Mouse (Mus musculus): ENCODE results near the gene Vps33b. TPM values are rescaled to one million over a fixed set of nuclear protein-coding genes. Genes with fewer than 3 reads are reported as not detected.
A peak's percentile ranks its signal among the peaks of the same experiment; 100 is the strongest.
"Not testable (repeated sequence)": the region's sequence is repeated elsewhere in the genome, so short reads cannot be mapped to it uniquely, and the experiment has no call there.

Vps33b gene
- polyA plus RNA-seq, 1 experiment from 2014 or later, result 11.4 TPM

DNA sequence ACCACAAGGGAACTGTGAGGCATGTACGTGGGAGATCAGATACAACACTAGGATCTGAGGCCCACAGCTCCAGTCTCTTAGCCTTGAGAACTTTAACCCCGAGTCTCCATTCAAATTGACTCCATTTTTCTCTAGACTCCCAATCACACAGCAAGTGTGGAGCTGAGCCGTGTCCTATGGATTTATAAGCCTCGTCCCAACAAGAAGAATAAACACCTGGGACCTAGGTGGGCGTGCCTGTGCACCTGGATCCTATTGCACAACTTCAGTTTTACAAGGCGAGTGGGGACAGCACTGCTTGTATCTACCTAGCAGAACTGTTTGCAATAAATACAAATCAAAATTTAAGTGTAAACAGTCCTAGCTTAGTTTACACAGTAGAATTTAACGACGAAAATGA, 53.9 kb downstream of the Vps33b start:
- Histone ChIP-seq H3K36me3 (ENCODE audit: control insufficient read depth, insufficient read depth, low read length) (peaks cover 44% of the 10 kb centered on the region), H3K9me3 (ENCODE audit: control insufficient read depth, low read length) (no peaks in the 10 kb centered on the region), H3K4me2 (ENCODE audit: low read length) (peak overlapping the region; percentile 81), H3K9ac (ENCODE audit: low read length) (peak overlapping the region; percentile 82), H3K4me3 (ENCODE audit: control insufficient read depth in 1 of 2, insufficient read depth in 1 of 2, low read depth in 1 of 2, low read length in 2 of 2) (peak overlapping the region; percentile 68 to 76), H3K4me1 (ENCODE audit: control insufficient read depth in 2 of 2, insufficient read depth in 2 of 2, low read length in 2 of 2) (peaks cover 7 to 27% of the 10 kb centered on the region in 2 experiments; a peak in 3 of 4 replicates), H3K27me3 (ENCODE audit: control insufficient read depth, insufficient read depth, low read length) (no peaks in the 10 kb centered on the region), H3K27ac (replicated peaks in 1 of 2; ENCODE audit: control insufficient read depth in 1 of 2, insufficient read depth in 1 of 2, low read depth in 2 of 2, low read length in 2 of 2) (peak overlapping the region in 1 of 2 experiments; percentile 93; a peak in 3 of 4 replicates)
- WGBS, result 20% methylated on average over 8 of the region's 8 CpGs
- ATAC-seq (ENCODE audit: insufficient number of reproducible peaks, insufficient read depth, low FRiP score, low read depth), result no peak

DNA sequence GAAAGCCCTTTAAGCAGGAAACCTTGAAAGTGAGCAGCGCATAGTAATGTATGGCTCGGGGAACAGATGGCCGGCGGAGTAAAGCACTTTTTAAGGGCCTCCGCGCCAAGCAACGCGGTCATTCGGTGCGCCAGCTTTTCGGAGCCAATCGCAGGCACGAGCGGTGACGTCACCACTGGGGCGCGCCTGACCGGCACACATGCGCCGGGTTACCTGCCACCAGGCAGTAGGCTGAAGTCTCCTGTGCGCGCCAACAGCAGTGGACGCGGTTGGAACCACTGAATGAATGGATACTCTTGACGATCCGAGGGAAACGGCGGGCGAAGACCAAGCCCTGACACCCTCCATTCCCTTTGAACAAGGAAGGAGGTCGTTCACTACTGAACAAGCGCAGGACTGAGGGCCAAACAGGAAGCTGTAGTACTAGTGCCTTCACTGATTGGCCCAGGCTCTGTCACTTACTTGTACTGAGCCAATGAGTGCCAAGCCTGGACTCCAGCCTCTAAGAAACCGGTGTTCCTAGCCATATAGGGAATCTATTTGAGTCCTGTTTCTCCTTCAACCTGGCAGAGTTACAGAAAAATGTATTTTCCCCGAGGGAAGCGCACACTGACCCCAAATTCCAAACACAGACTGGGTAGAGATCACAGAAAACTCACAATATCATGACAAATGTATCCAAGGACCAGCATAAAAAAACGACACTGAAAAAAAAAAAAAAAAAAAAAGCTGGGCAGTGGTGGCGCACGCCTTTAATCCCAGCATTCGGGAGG, 54.8 kb downstream of the Vps33b start, which contains the start of gene Rccd1:
TSS of gene Rccd1 (minus strand) at position 412 of the 773 bp plus-strand sequence.
- Histone ChIP-seq H3K27ac (replicated peaks in 1 of 2; ENCODE audit: control insufficient read depth in 1 of 2, insufficient read depth in 1 of 2, low read depth in 2 of 2, low read length in 2 of 2) (peak within 1 kb of the TSS; percentile 88 to 93), H3K4me3 (ENCODE audit: control insufficient read depth in 1 of 2, insufficient read depth in 1 of 2, low read depth in 1 of 2, low read length in 2 of 2) (peak within 1 kb of the TSS; percentile 68 to 76), H3K4me2 (ENCODE audit: low read length) (peak within 1 kb of the TSS; percentile 81), H3K9ac (ENCODE audit: low read length) (peak within 1 kb of the TSS; percentile 82), H3K9me3 (ENCODE audit: control insufficient read depth, low read length) (no peaks in the 10 kb centered on the region), H3K27me3 (ENCODE audit: control insufficient read depth, insufficient read depth, low read length) (no peaks in the 10 kb centered on the region), H3K4me1 (ENCODE audit: control insufficient read depth in 2 of 2, insufficient read depth in 2 of 2, low read length in 2 of 2) (peaks cover 3 to 21% of the 10 kb centered on the region in 2 experiments; a peak in 3 of 4 replicates), H3K36me3 (ENCODE audit: control insufficient read depth, insufficient read depth, low read length) (peaks cover 50% of the 10 kb centered on the region)
- ATAC-seq (ENCODE audit: insufficient number of reproducible peaks, insufficient read depth, low FRiP score, low read depth), result peak; percentile 97
- WGBS, result 3% methylated on average over 38 of the region's 38 CpGs

DNA sequence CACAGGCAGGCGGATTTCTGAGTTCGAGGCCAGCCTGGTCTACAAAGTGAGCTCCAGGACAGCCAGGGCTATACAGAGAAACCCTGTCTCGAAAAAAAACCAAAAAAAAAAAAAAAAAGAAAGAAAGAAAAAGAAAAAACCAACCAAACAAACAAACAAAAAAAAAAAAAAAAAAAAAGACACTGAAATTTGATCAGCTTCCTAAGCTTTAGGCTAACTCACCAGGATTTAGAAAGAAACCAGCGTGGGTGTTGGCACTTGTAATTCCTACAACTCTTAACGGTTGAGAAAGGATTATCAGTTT, 55.3 kb downstream of the Vps33b start:
- Histone ChIP-seq H3K4me1 (ENCODE audit: control insufficient read depth in 2 of 2, insufficient read depth in 2 of 2, low read length in 2 of 2) (peaks cover 0 to 15% of the 10 kb centered on the region in 2 experiments; a peak in 2 of 4 replicates), H3K36me3 (ENCODE audit: control insufficient read depth, insufficient read depth, low read length) (peaks cover 56% of the 10 kb centered on the region), H3K9ac (ENCODE audit: low read length) (peak overlapping the region; percentile 82; the same call in 1 of the 2 replicates), H3K27ac (replicated peaks in 1 of 2; ENCODE audit: control insufficient read depth in 1 of 2, insufficient read depth in 1 of 2, low read depth in 2 of 2, low read length in 2 of 2) (peak overlapping the region in 1 of 2 experiments; percentile 93; a peak in 2 of 4 replicates), H3K4me3 (ENCODE audit: control insufficient read depth in 1 of 2, insufficient read depth in 1 of 2, low read depth in 1 of 2, low read length in 2 of 2) (peak overlapping the region in 1 of 2 experiments; percentile 68; a peak in 1 of 4 replicates), H3K4me2 (ENCODE audit: low read length) (peak overlapping the region; percentile 81)
- not testable (repeated sequence) for H3K27me3 ChIP-seq (ENCODE audit: control insufficient read depth, insufficient read depth, low read length); H3K9me3 ChIP-seq (ENCODE audit: control insufficient read depth, low read length); ATAC-seq (ENCODE audit: insufficient number of reproducible peaks, insufficient read depth, low FRiP score, low read depth)
- 40% methylated on average over 4 of the region's 5 CpGs for WGBS

DNA sequence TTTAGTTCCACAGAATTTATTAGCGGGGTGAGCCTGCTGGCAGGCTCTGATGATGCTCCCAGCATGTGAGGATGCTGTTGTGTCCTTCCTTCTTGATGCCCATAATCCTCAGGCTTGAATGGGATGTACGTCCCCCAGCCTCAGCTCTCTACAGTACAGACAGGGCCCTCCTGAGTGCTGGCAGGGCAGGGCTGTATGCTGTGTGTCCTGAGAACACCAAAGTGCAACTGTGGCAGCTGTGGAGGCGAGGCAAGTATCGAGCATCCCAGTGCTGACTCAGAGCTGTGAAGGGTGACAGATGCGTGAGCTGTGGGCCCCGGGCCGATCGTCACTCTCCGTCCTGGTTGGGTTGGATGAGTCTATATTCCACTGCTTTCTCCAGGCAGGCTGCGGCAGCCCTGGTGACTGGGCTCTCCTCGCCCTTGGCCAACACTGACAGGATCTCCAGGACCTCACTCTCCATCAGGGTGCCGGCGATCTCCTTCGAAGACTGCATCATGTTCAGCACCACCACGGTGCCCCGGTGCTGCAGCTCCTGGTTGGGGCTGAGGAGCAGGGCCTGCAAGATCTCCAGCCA, 55.9 kb downstream of the Vps33b start:
- Histone ChIP-seq H3K4me2 (ENCODE audit: low read length) (no peak overlapping the region), H3K9me3 (ENCODE audit: control insufficient read depth, low read length) (no peaks in the 10 kb centered on the region), H3K9ac (ENCODE audit: low read length) (no peak overlapping the region), H3K27ac (replicated peaks in 1 of 2; ENCODE audit: control insufficient read depth in 1 of 2, insufficient read depth in 1 of 2, low read depth in 2 of 2, low read length in 2 of 2) (peak overlapping the region in 1 of 2 experiments; percentile 93; a peak in 2 of 4 replicates), H3K4me3 (ENCODE audit: control insufficient read depth in 1 of 2, insufficient read depth in 1 of 2, low read depth in 1 of 2, low read length in 2 of 2) (no peak overlapping the region), H3K36me3 (ENCODE audit: control insufficient read depth, insufficient read depth, low read length) (peaks cover 61% of the 10 kb centered on the region), H3K4me1 (ENCODE audit: control insufficient read depth in 2 of 2, insufficient read depth in 2 of 2, low read length in 2 of 2) (peaks cover 0 to 11% of the 10 kb centered on the region in 2 experiments; a peak in 2 of 4 replicates), H3K27me3 (ENCODE audit: control insufficient read depth, insufficient read depth, low read length) (no peaks in the 10 kb centered on the region)
- ATAC-seq (ENCODE audit: insufficient number of reproducible peaks, insufficient read depth, low FRiP score, low read depth), result no peak
- WGBS, result 94% methylated on average over 16 of the region's 16 CpGs

DNA sequence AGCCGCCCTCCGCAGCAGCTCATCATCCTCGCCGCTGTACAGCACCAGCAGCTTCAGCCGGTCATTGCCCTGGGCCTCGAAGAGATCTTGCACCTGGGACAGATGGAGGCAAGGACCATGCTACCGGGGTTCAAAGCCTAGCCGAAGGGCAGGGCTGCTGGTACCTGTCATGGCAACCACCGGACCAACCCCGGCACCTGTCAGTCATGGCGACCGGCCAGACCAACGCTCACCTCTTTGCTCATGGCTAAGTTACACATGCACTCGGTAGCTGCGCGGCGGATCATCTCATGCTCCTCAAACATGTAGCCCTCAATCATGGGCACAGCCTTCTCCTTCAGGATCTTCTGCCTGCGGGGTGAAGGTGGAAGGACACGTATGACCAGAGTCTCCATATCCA, 56.6 kb downstream of the Vps33b start:
- WGBS, result 96% methylated on average over 19 of the region's 19 CpGs
- Histone ChIP-seq H3K27ac (replicated peaks in 1 of 2; ENCODE audit: control insufficient read depth in 1 of 2, insufficient read depth in 1 of 2, low read depth in 2 of 2, low read length in 2 of 2) (no peak overlapping the region), H3K9ac (ENCODE audit: low read length) (no peak overlapping the region), H3K4me1 (ENCODE audit: control insufficient read depth in 2 of 2, insufficient read depth in 2 of 2, low read length in 2 of 2) (peaks cover 0 to 11% of the 10 kb centered on the region in 2 experiments; a peak in 2 of 4 replicates), H3K27me3 (ENCODE audit: control insufficient read depth, insufficient read depth, low read length) (no peaks in the 10 kb centered on the region), H3K4me3 (ENCODE audit: control insufficient read depth in 1 of 2, insufficient read depth in 1 of 2, low read depth in 1 of 2, low read length in 2 of 2) (no peak overlapping the region), H3K4me2 (ENCODE audit: low read length) (no peak overlapping the region), H3K36me3 (ENCODE audit: control insufficient read depth, insufficient read depth, low read length) (peaks cover 61% of the 10 kb centered on the region), H3K9me3 (ENCODE audit: control insufficient read depth, low read length) (no peaks in the 10 kb centered on the region)
- no peak for ATAC-seq (ENCODE audit: insufficient number of reproducible peaks, insufficient read depth, low FRiP score, low read depth)

- Histone ChIP-seq H3K27ac (replicated peaks in 1 of 2; ENCODE audit: control insufficient read depth in 1 of 2, insufficient read depth in 1 of 2, low read depth in 2 of 2, low read length in 2 of 2) (no peak overlapping the region), H3K36me3 (ENCODE audit: control insufficient read depth, insufficient read depth, low read length) (peaks cover 100% of the 10 kb centered on the region), H3K4me1 (ENCODE audit: control insufficient read depth in 2 of 2, insufficient read depth in 2 of 2, low read length in 2 of 2) (no peaks in the 10 kb centered on the region), H3K9ac (ENCODE audit: low read length) (no peak overlapping the region), H3K4me3 (ENCODE audit: control insufficient read depth in 1 of 2, insufficient read depth in 1 of 2, low read depth in 1 of 2, low read length in 2 of 2) (no peak overlapping the region), H3K9me3 (ENCODE audit: control insufficient read depth, low read length) (no peaks in the 10 kb centered on the region), H3K4me2 (ENCODE audit: low read length) (no peak overlapping the region), H3K27me3 (ENCODE audit: control insufficient read depth, insufficient read depth, low read length) (no peaks in the 10 kb centered on the region)
- WGBS, result 91% methylated on average over 8 of the region's 8 CpGs
- no peak for ATAC-seq (ENCODE audit: insufficient number of reproducible peaks, insufficient read depth, low FRiP score, low read depth)
These were observed 60.8 kb downstream of the Vps33b start for GRCm38 (mm10) chr7:80330278-80330677.

- no peak for ATAC-seq (ENCODE audit: insufficient number of reproducible peaks, insufficient read depth, low FRiP score, low read depth)
- Histone ChIP-seq H3K4me2 (ENCODE audit: low read length) (no peak overlapping the region), H3K27ac (replicated peaks in 1 of 2; ENCODE audit: control insufficient read depth in 1 of 2, insufficient read depth in 1 of 2, low read depth in 2 of 2, low read length in 2 of 2) (no peak overlapping the region), H3K36me3 (ENCODE audit: control insufficient read depth, insufficient read depth, low read length) (peaks cover 100% of the 10 kb centered on the region), H3K9ac (ENCODE audit: low read length) (no peak overlapping the region), H3K4me3 (ENCODE audit: control insufficient read depth in 1 of 2, insufficient read depth in 1 of 2, low read depth in 1 of 2, low read length in 2 of 2) (no peak overlapping the region), H3K27me3 (ENCODE audit: control insufficient read depth, insufficient read depth, low read length) (no peaks in the 10 kb centered on the region), H3K9me3 (ENCODE audit: control insufficient read depth, low read length) (no peaks in the 10 kb centered on the region), H3K4me1 (ENCODE audit: control insufficient read depth in 2 of 2, insufficient read depth in 2 of 2, low read length in 2 of 2) (no peaks in the 10 kb centered on the region)
- WGBS, result 96% methylated on average over 19 of the region's 19 CpGs
These were observed 62.0 kb downstream of the Vps33b start for GRCm38 (mm10) chr7:80331433-80331832.
